Mouse (Mus musculus) midbrain, embryonic 16.5 days (tissue): ENCODE data around the gene Mpg. TPM values are rescaled to one million over a fixed set of nuclear protein-coding genes. Genes with fewer than 3 reads are reported as not detected.

Experiments used
- ATAC-seq: fragments of 200-750 bp; cut with Nextera tagmentation; 2 replicates; pipeline ENCODE4 v1.8.0; 2017; ENCODE audit warnings: moderate TSS enrichment
- H3K27ac ChIP-seq: fragments of 300-500 bp; sonication (generic); 2 replicates; pipeline ENCODE4 v1.5.1; 2014; ENCODE audit warnings: mild to moderate bottlenecking, low read length, mixed read lengths
- H3K27me3 ChIP-seq: fragments of 300-500 bp; sonication (generic); 2 replicates; pipeline ENCODE4 v1.6.1; 2014; ENCODE audit warnings: low read depth, low read length, mixed read lengths; ENCODE audit not compliant: control insufficient read depth, insufficient read depth
- H3K36me3 ChIP-seq: fragments of 300-500 bp; sonication (generic); 2 replicates; pipeline ENCODE4 v1.6.1; 2014; ENCODE audit warnings: mild to moderate bottlenecking, low read length, moderate library complexity, mixed read lengths; ENCODE audit not compliant: control insufficient read depth, insufficient read depth
- H3K4me1 ChIP-seq: fragments of 300-500 bp; sonication (generic); 2 replicates; pipeline ENCODE4 v1.6.1; 2014; ENCODE audit warnings: mild to moderate bottlenecking, low read length, mixed read lengths; ENCODE audit not compliant: control insufficient read depth, insufficient read depth
- H3K4me2 ChIP-seq: fragments of 300-500 bp; sonication (generic); 2 replicates; pipeline ENCODE4 v1.6.1; 2014; ENCODE audit warnings: mild to moderate bottlenecking, low read length, mixed read lengths
- H3K4me3 ChIP-seq: fragments of 300-500 bp; sonication (generic); 2 replicates; pipeline ENCODE4 v1.5.1; 2014; ENCODE audit warnings: low read depth, mild to moderate bottlenecking, low read length, moderate library complexity, mixed read lengths
- H3K9ac ChIP-seq: fragments of 300-500 bp; sonication (generic); 2 replicates; pipeline ENCODE4 v1.6.1; 2014; ENCODE audit warnings: low read depth, low read length, mixed read lengths
- H3K9me3 ChIP-seq: fragments of 300-500 bp; sonication (generic); replicated peaks from 2 replicates; pipeline ENCODE4 v1.6.1; 2014; ENCODE audit warnings: mild to moderate bottlenecking, low read length, mixed read lengths; ENCODE audit not compliant: control insufficient read depth, poor library complexity, severe bottlenecking
- WGBS: fragments of 180-500 bp; shearing (Covaris S2); extraction: QIAGEN DNeasy Blood & Tissue Kit; methylation state at CpG from one replicate; pipeline ENCODE4 v1.1.7; 2014; 5-methylcytosine and 5-hydroxymethylcytosine counted together
- polyA plus RNA-seq: library from polyadenylated mRNA; unstranded; fragments of >200 nt; fragmentation: Nextera tagmentation; extraction: Ambion mirVana; gene quantifications from 2 replicates; pipeline ENCODE4 v1.2.1, GENCODE M21; 2015

Mpg gene
- polyA plus RNA-seq, 1 experiment from 2014 or later, result 41.7 TPM

GRCm38 (mm10) chr11:32271178-32271577 lies 44.9 kb downstream of the Mpg start:
- Histone ChIP-seq H3K4me1 (peaks cover 9% of the 10 kb centered on the region), H3K9ac (no peak overlapping the region), H3K4me2 (no peak overlapping the region), H3K9me3 (no peaks in the 10 kb centered on the region), H3K36me3 (no peaks in the 10 kb centered on the region), H3K4me3 (no peak overlapping the region), H3K27ac (no peak overlapping the region), H3K27me3 (no peaks in the 10 kb centered on the region; the same call in 1 of the 2 replicates)
- ATAC-seq, result no peak
- WGBS, result 58% methylated on average over 4 of the region's 4 CpGs

- Histone ChIP-seq H3K27ac (no peak within 1 kb of the TSS), H3K27me3 (no peaks in the 10 kb centered on the region; the same call in 1 of the 2 replicates), H3K4me2 (no peak within 1 kb of the TSS), H3K36me3 (no peaks in the 10 kb centered on the region), H3K4me1 (no peaks in the 10 kb centered on the region), H3K4me3 (no peak within 1 kb of the TSS), H3K9me3 (no peaks in the 10 kb centered on the region), H3K9ac (no peak within 1 kb of the TSS)
- no peak for ATAC-seq
- 66% methylated on average over 3 of the region's 3 CpGs for WGBS
Observed at GRCm38 (mm10) chr11:32276347-32276746, 50.0 kb downstream of the Mpg start, which contains the start of gene Hba-x. Gene Hba-x (plus strand): TSS chr11:32276400.

GRCm38 (mm10) chr11:32277736-32278457 lies 51.6 kb downstream of the Mpg start:
- H3K27ac ChIP-seq, result no peak overlapping the region
- H3K27me3 ChIP-seq, result no peaks in the 10 kb centered on the region
- no peak overlapping the region for H3K4me3 ChIP-seq
- no peaks in the 10 kb centered on the region for H3K4me1 ChIP-seq
- ATAC-seq, result no peak
- no peak overlapping the region for H3K4me2 ChIP-seq
- H3K36me3 ChIP-seq, result no peaks in the 10 kb centered on the region
- H3K9ac ChIP-seq, result no peak overlapping the region
- 75% methylated on average over 21 of the region's 21 CpGs for WGBS
- H3K9me3 ChIP-seq, result no peaks in the 10 kb centered on the region

GRCm38 (mm10) chr11:32278458-32278957 lies 52.2 kb downstream of the Mpg start:
- H3K4me3 ChIP-seq, result no peak overlapping the region
- H3K4me1 ChIP-seq, result no peaks in the 10 kb centered on the region
- 85% methylated on average over 12 of the region's 12 CpGs for WGBS
- no peaks in the 10 kb centered on the region for H3K36me3 ChIP-seq
- ATAC-seq, result no peak
- H3K27me3 ChIP-seq, result no peaks in the 10 kb centered on the region
- H3K9ac ChIP-seq, result no peak overlapping the region
- H3K4me2 ChIP-seq, result no peak overlapping the region
- no peaks in the 10 kb centered on the region for H3K9me3 ChIP-seq
- no peak overlapping the region for H3K27ac ChIP-seq

- no peak overlapping the region for H3K27ac ChIP-seq
- no peak overlapping the region for H3K4me3 ChIP-seq
- no peaks in the 10 kb centered on the region for H3K27me3 ChIP-seq
- H3K4me2 ChIP-seq, result no peak overlapping the region
- H3K36me3 ChIP-seq, result no peaks in the 10 kb centered on the region
- WGBS, result 79% methylated on average over 2 of the region's 2 CpGs
- no peaks in the 10 kb centered on the region for H3K4me1 ChIP-seq
- H3K9ac ChIP-seq, result no peak overlapping the region
- no peaks in the 10 kb centered on the region for H3K9me3 ChIP-seq
- ATAC-seq, result no peak
Observed at GRCm38 (mm10) chr11:32280646-32281045, 54.3 kb downstream of the Mpg start.

GRCm38 (mm10) chr11:32281416-32282144 lies 55.3 kb downstream of the Mpg start:
- Histone ChIP-seq H3K4me2 (no peak overlapping the region), H3K27me3 (no peaks in the 10 kb centered on the region), H3K27ac (no peak overlapping the region), H3K4me1 (no peaks in the 10 kb centered on the region), H3K9me3 (no peaks in the 10 kb centered on the region), H3K4me3 (no peak overlapping the region), H3K36me3 (no peaks in the 10 kb centered on the region), H3K9ac (no peak overlapping the region)
- 68% methylated on average over 1 of the region's 1 CpGs for WGBS
- no peak for ATAC-seq

Other genes with a start within 250 kb of the Mpg start
- 730 and 757 TPM in 2 replicates for gene Nsg2, start 226.0 kb upstream of the Mpg start, polyA plus RNA-seq
- gene Il9r, start 26.2 kb upstream of the Mpg start, polyA plus RNA-seq, result not detected in 2 replicates
- 37.2 and 41.2 TPM in 2 replicates for gene Snrnp25, start 21.1 kb upstream of the Mpg start, polyA plus RNA-seq
- gene Rhbdf1, start 4.2 kb upstream of the Mpg start, polyA plus RNA-seq, result 18.5 and 24.0 TPM in 2 replicates
- gene Nprl3, start 41.2 kb downstream of the Mpg start, polyA plus RNA-seq, result 45.3 and 52.4 TPM in 2 replicates
- gene Hba-x, start 49.9 kb downstream of the Mpg start, polyA plus RNA-seq, result 3.2 and 11.6 TPM in 2 replicates
- 2,278 and 2,570 TPM in 2 replicates for gene Hba-a1, start 57.0 kb downstream of the Mpg start, polyA plus RNA-seq
- 1.1 and 1.5 TPM in 2 replicates for gene Hbq1b, start 60.5 kb downstream of the Mpg start, polyA plus RNA-seq
- gene Hba-a2, start 70.0 kb downstream of the Mpg start, polyA plus RNA-seq, result 5,737 and 6,589 TPM in 2 replicates
- 1.7 and 2.0 TPM in 2 replicates for gene Hbq1a, start 73.6 kb downstream of the Mpg start, polyA plus RNA-seq
- 21.6 and 23.4 TPM in 2 replicates for gene Sh3pxd2b, start 121.3 kb downstream of the Mpg start, polyA plus RNA-seq
- gene Ubtd2, start 228.9 kb downstream of the Mpg start, polyA plus RNA-seq, result 43.0 and 46.6 TPM in 2 replicates